Mouse (Mus musculus): ENCODE data around the gene Gzmc. TPM values are rescaled to one million over a fixed set of nuclear protein-coding genes. Genes with fewer than 3 reads are reported as not detected.
"Not testable (repeated sequence)": the region's sequence is repeated elsewhere in the genome, so short reads cannot be mapped to it uniquely, and the experiment has no call there.

The Gzmc gene
- polyA plus RNA-seq, 1 experiment from 2014 or later = not detected

DNA sequence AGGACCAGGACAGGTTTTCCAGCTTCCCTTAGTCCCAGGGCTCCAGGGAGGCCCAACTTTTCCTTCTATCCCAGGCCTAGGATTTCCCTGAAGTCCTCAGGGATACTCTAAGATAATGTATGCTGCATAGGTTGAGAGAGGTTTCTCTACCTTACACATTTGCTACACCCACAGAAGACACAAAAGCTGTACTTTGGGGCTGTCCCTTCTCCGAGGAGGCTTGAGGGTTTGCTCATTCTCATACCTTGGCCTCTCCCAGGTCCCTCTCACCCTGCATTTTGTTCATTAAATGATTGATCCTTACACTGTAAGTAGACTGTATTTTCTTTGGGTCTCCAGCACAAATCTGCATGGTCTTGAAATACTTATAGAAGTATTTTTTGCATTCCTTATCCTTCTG, 28.8 kb downstream of the Gzmc start:
- Histone ChIP-seq H3K4me1 (ENCODE audit: control insufficient read depth, insufficient read depth, low read length) (no peaks in the 10 kb centered on the region), H3K9ac (ENCODE audit: low read depth, low read length) (no peak overlapping the region), H3K36me3 (ENCODE audit: control insufficient read depth, insufficient read depth, low read length) (no peaks in the 10 kb centered on the region), H3K27me3 (ENCODE audit: control insufficient read depth, insufficient read depth, low read length) (no peaks in the 10 kb centered on the region), H3K27ac (ENCODE audit: low read depth, low read length) (no peak overlapping the region), H3K4me3 (ENCODE audit: low read depth, low read length) (no peak overlapping the region), H3K4me2 (no peak overlapping the region), H3K9me3 (replicated peaks; ENCODE audit: control insufficient read depth, low read length) (no peaks in the 10 kb centered on the region)
- 82% methylated on average over 1 of the region's 1 CpGs for WGBS (ENCODE audit: insufficient replicate concordance)
- no peak for ATAC-seq (replicated peaks; ENCODE audit: insufficient number of reproducible peaks, low FRiP score, low TSS enrichment)

DNA sequence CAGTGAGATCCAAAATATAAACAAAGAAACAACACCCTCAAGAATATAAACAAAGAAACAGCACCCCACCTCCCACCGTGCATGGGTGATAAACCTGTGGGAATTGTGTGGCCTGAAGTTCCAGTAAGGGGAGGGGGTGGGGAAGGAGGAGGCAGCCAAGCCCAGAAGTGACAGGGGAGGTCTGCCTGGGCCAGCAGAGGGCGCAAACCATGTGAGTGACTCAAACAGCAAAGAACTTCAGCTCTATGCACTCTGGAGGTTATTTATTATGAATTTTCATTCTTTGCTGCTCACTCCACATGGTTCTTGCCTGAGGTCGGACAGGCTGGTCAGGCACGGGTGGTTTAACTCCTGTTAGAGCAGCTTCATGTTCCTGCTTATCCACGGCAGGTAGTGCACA, 29.4 kb downstream of the Gzmc start:
- H3K4me2 ChIP-seq; H3K4me3 ChIP-seq (ENCODE audit: low read depth, low read length); H3K4me1 ChIP-seq (ENCODE audit: control insufficient read depth, insufficient read depth, low read length); H3K9ac ChIP-seq (ENCODE audit: low read depth, low read length); H3K27me3 ChIP-seq (ENCODE audit: control insufficient read depth, insufficient read depth, low read length); H3K27ac ChIP-seq (ENCODE audit: low read depth, low read length); ATAC-seq (replicated peaks; ENCODE audit: insufficient number of reproducible peaks, low FRiP score, low TSS enrichment); H3K9me3 ChIP-seq (replicated peaks; ENCODE audit: control insufficient read depth, low read length); H3K36me3 ChIP-seq (ENCODE audit: control insufficient read depth, insufficient read depth, low read length): not testable (repeated sequence)
- WGBS (ENCODE audit: insufficient replicate concordance) = 24% methylated on average over 5 of the region's 5 CpGs

DNA sequence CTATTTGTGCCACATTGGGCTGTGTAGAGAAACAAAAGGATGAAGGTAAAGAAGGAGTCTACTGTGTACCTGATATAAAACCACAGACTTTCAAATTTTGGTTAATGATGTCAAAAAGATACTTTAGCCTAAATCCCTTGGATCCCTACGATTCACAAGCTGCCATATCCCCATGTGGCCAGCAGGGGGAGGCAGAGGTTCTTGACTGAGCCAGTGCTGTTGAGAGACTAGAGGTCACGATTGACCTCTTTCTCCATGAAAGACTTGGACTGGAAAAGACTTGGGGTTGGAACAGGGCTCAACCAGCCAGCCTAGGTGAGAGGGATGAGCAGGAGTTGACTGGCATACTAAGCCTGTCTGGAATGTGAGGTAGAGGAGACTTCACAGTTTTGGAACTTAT, 30.5 kb downstream of the Gzmc start:
- WGBS (ENCODE audit: insufficient replicate concordance) = 22% methylated on average over 2 of the region's 2 CpGs
- no peak for ATAC-seq (replicated peaks; ENCODE audit: insufficient number of reproducible peaks, low FRiP score, low TSS enrichment)
- no peak overlapping the region for H3K27ac ChIP-seq (ENCODE audit: low read depth, low read length)
- no peaks in the 10 kb centered on the region for H3K36me3 ChIP-seq (ENCODE audit: control insufficient read depth, insufficient read depth, low read length)
- H3K4me3 ChIP-seq (ENCODE audit: low read depth, low read length) = no peak overlapping the region
- no peaks in the 10 kb centered on the region for H3K9me3 ChIP-seq (replicated peaks; ENCODE audit: control insufficient read depth, low read length)
- no peak overlapping the region for H3K9ac ChIP-seq (ENCODE audit: low read depth, low read length)
- H3K4me1 ChIP-seq (ENCODE audit: control insufficient read depth, insufficient read depth, low read length) = no peaks in the 10 kb centered on the region
- H3K4me2 ChIP-seq = no peak overlapping the region
- H3K27me3 ChIP-seq (ENCODE audit: control insufficient read depth, insufficient read depth, low read length) = no peaks in the 10 kb centered on the region

DNA sequence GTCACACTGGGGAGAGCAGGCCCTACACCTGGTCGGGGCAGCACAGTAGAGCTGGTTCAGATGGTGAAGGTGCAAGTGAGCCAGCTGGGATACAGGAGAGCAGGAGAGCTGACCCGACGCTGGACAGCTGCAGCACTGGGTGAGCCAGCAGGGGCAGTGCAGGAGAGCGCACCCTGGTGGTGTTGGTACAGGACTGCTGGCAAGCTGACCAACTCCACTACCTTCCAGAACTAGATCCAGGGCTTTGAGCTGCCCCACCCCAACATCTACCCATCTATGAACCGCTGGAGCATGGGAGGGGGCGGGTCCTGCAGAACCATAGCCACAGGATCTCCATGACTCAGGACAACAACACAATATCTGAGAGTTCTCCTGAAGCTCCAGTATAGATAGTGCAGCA, 47.5 kb downstream of the Gzmc start:
- Histone ChIP-seq H3K27ac (ENCODE audit: low read depth, low read length) (no peak overlapping the region), H3K9me3 (replicated peaks; ENCODE audit: control insufficient read depth, low read length) (no peaks in the 10 kb centered on the region), H3K4me2 (no peak overlapping the region), H3K27me3 (ENCODE audit: control insufficient read depth, insufficient read depth, low read length) (no peaks in the 10 kb centered on the region), H3K4me3 (ENCODE audit: low read depth, low read length) (no peak overlapping the region), H3K4me1 (ENCODE audit: control insufficient read depth, insufficient read depth, low read length) (no peaks in the 10 kb centered on the region), H3K36me3 (ENCODE audit: control insufficient read depth, insufficient read depth, low read length) (no peaks in the 10 kb centered on the region), H3K9ac (ENCODE audit: low read depth, low read length) (no peak overlapping the region)
- 52% methylated on average over 6 of the region's 6 CpGs for WGBS (ENCODE audit: insufficient replicate concordance)
- no peak for ATAC-seq (replicated peaks; ENCODE audit: insufficient number of reproducible peaks, low FRiP score, low TSS enrichment)

DNA sequence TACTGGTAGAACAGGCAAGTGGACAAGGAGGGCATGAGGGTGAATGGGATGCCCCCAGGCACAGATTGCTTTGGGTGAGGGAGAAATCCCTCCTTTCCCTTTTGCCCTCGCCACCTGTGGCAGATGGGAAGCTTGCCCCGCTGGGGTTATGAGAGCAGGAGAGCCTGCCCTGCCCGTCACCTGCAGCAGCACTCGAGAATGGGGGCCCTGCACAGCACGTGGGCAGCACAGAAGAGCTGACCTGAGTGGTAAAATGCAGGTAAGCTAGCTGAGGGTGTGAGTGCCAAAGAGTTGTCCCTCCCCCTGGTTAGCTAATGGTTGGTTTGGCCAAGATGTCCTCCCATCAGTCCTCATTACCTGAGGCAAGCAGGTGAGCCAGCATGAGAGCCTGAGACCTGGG, 47.9 kb downstream of the Gzmc start:
- Histone ChIP-seq H3K9me3 (replicated peaks; ENCODE audit: control insufficient read depth, low read length) (no peaks in the 10 kb centered on the region), H3K36me3 (ENCODE audit: control insufficient read depth, insufficient read depth, low read length) (no peaks in the 10 kb centered on the region), H3K27ac (ENCODE audit: low read depth, low read length) (no peak overlapping the region), H3K9ac (ENCODE audit: low read depth, low read length) (no peak overlapping the region), H3K27me3 (ENCODE audit: control insufficient read depth, insufficient read depth, low read length) (no peaks in the 10 kb centered on the region), H3K4me3 (ENCODE audit: low read depth, low read length) (no peak overlapping the region), H3K4me2 (no peak overlapping the region), H3K4me1 (ENCODE audit: control insufficient read depth, insufficient read depth, low read length) (no peaks in the 10 kb centered on the region)
- ATAC-seq (replicated peaks; ENCODE audit: insufficient number of reproducible peaks, low FRiP score, low TSS enrichment) = no peak
- 61% methylated on average over 5 of the region's 5 CpGs for WGBS (ENCODE audit: insufficient replicate concordance)

Other genes starting within 250 kb of the Gzmc start
- gene Mcpt1, start 216.7 kb downstream of the Gzmc start, polyA plus RNA-seq (2014; fragmentation: Nextera tagmentation; extraction: Ambion mirVana) = not detected in 2 replicates
- not detected in 2 replicates for gene Mcpt9, start 204.2 kb downstream of the Gzmc start, polyA plus RNA-seq (2014; fragmentation: Nextera tagmentation; extraction: Ambion mirVana)
- not detected in 2 replicates for gene Mcpt2, start 192.6 kb downstream of the Gzmc start, polyA plus RNA-seq (2014; fragmentation: Nextera tagmentation; extraction: Ambion mirVana)
- gene Mcpt4, start 172.3 kb downstream of the Gzmc start, polyA plus RNA-seq (2014; fragmentation: Nextera tagmentation; extraction: Ambion mirVana) = not detected in 2 replicates
- not detected in 2 replicates for gene Mcpt8, start 149.4 kb downstream of the Gzmc start, polyA plus RNA-seq (2014; fragmentation: Nextera tagmentation; extraction: Ambion mirVana)
- 0.21 TPM in 1 of 2 replicates, not detected in the other for gene Ctsg, start 132.1 kb downstream of the Gzmc start, polyA plus RNA-seq (2014; fragmentation: Nextera tagmentation; extraction: Ambion mirVana)
- not detected in 2 replicates for gene Gzme, start 114.0 kb downstream of the Gzmc start, polyA plus RNA-seq (2014; fragmentation: Nextera tagmentation; extraction: Ambion mirVana)
- not detected in 2 replicates for gene Gzmd, start 102.0 kb downstream of the Gzmc start, polyA plus RNA-seq (2014; fragmentation: Nextera tagmentation; extraction: Ambion mirVana)
- not detected in 2 replicates for gene Gzmg, start 75.1 kb downstream of the Gzmc start, polyA plus RNA-seq (2014; fragmentation: Nextera tagmentation; extraction: Ambion mirVana)
- gene Gzmn, start 60.1 kb downstream of the Gzmc start, polyA plus RNA-seq (2014; fragmentation: Nextera tagmentation; extraction: Ambion mirVana) = not detected in 2 replicates
- gene Gzmf, start 23.2 kb downstream of the Gzmc start, polyA plus RNA-seq (2014; fragmentation: Nextera tagmentation; extraction: Ambion mirVana) = not detected in 2 replicates
- gene Gzmb, start 27.6 kb upstream of the Gzmc start, polyA plus RNA-seq (2014; fragmentation: Nextera tagmentation; extraction: Ambion mirVana) = not detected in 2 replicates
- gene Atp12a, start 130.4 kb upstream of the Gzmc start, polyA plus RNA-seq (2014; fragmentation: Nextera tagmentation; extraction: Ambion mirVana) = not detected in 2 replicates
- gene Rnf17, start 167.9 kb upstream of the Gzmc start, polyA plus RNA-seq (2014; fragmentation: Nextera tagmentation; extraction: Ambion mirVana) = 3.2 and 4.8 TPM in 2 replicates